8 mouse cellular contexts compared by ENCODE assay signal in the genomic region with DNA sequence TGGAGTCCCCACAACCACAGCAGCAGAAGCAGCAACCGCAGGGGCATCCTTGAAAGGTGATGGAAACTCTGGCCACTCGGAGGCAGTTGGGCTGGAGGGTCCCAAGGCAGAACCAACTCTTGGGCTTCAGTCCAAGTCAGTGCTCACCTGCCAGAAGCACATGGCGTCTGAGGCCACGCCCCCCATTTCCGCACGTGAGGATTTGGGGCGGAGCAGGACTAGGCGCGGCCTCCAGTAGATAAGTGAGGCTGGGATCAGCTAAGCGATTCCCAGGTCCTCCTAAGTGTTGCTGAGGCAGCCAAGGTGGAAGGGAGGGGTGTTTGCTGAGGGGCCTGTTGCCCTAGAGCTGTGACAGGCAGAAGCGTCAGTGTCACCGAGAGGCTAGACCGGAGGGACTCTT. TPM values are rescaled to one million over a fixed set of nuclear protein-coding genes. Genes with fewer than 3 reads are reported as not detected.
DNase-seq lines count a peak whose midpoint lies in the region; ATAC-seq lines count a peak whose summit lies in the region.

No protein-coding gene starts in this region.

- peak overlapping the region; percentile 25 for H3K4me3 ChIP-seq in kidney, embryonic 15.5 days (replicated peaks)
- 0 out of 2 replicates have a peak overlapping the region, but pooled peaks have one; percentile 8 for H3K4me3 ChIP-seq in midbrain, embryonic 15.5 days

- no peak for ATAC-seq in kidney, embryonic 15.5 days (replicated peaks; ENCODE audit: low FRiP score)
- ATAC-seq in inflammation-experienced regulatory T-cells, adult 6 months, result peak; percentile 54
- no peak for ATAC-seq in midbrain, embryonic 15.5 days (replicated peaks)

- H3K27me3 ChIP-seq in kidney, embryonic 15.5 days, result peaks cover 47% of the 10 kb centered on the region
- peaks cover 17% of the 10 kb centered on the region for H3K27me3 ChIP-seq in midbrain, embryonic 15.5 days (replicated peaks)

- H3K27ac ChIP-seq in kidney, embryonic 15.5 days, result no peak overlapping the region
- no peak overlapping the region for H3K27ac ChIP-seq in midbrain, embryonic 15.5 days

- DNase-seq in kidney, postnatal 36 days, result no peak
- DNase-seq in c-Kit-positive CD71-positive TER-119-positive erythroid progenitor cells, embryonic 14.5 days (ENCODE audit: low spot score), result peak; percentile 69
- no peak for DNase-seq in layer of hippocampus, adult 9-11 months
- DNase-seq in urinary bladder, postnatal 14 days (ENCODE audit: low spot score), result no peak
- DNase-seq in cerebellum, postnatal 36 days, result no peak

- H3K4me2 ChIP-seq in kidney, embryonic 15.5 days, result peak overlapping the region; percentile 51
- peak overlapping the region; percentile 38 for H3K4me2 ChIP-seq in midbrain, embryonic 15.5 days

- 1% methylated on average over 13 of the region's 13 CpGs for WGBS in kidney, embryonic 15.5 days
- WGBS in midbrain, embryonic 15.5 days, result 3% methylated on average over 13 of the region's 13 CpGs

- no peaks in the 10 kb centered on the region for H3K9me3 ChIP-seq in kidney, embryonic 15.5 days (replicated peaks)
- H3K9me3 ChIP-seq in midbrain, embryonic 15.5 days, result no peaks in the 10 kb centered on the region

- peaks cover 40% of the 10 kb centered on the region for H3K4me1 ChIP-seq in kidney, embryonic 15.5 days
- peaks cover 33% of the 10 kb centered on the region for H3K4me1 ChIP-seq in midbrain, embryonic 15.5 days

- no peaks in the 10 kb centered on the region for H3K36me3 ChIP-seq in kidney, embryonic 15.5 days
- H3K36me3 ChIP-seq in midbrain, embryonic 15.5 days (replicated peaks), result no peaks in the 10 kb centered on the region

- no peak overlapping the region for H3K9ac ChIP-seq in kidney, embryonic 15.5 days
- H3K9ac ChIP-seq in midbrain, embryonic 15.5 days, result no peak overlapping the region

RNA-seq across cellular contexts. Expression of a gene that starts 0.9 kb away (rescaled TPM):
- polyA plus RNA-seq in kidney, embryonic 15.5 days (2015; fragmentation: Nextera tagmentation; extraction: Ambion mirVana), result 0.76 and 1.0 TPM in 2 replicates
- not detected for polyA plus RNA-seq in inflammation-experienced regulatory T-cells, adult 6 months (2017; shearing (Covaris generic))
- 3.5 and 4.3 TPM in 2 replicates for polyA plus RNA-seq in midbrain, embryonic 15.5 days (2015; fragmentation: Nextera tagmentation; extraction: Ambion mirVana)

RNA-seq across cellular contexts. Expression of a gene that starts 11.2 kb away (rescaled TPM):
- 9.5 and 16.8 TPM in 2 replicates for polyA plus RNA-seq in kidney, embryonic 15.5 days (2015; fragmentation: Nextera tagmentation; extraction: Ambion mirVana)
- polyA plus RNA-seq in inflammation-experienced regulatory T-cells, adult 6 months (2017; shearing (Covaris generic)), result 10 to 100 TPM; 10.2 to 16.5 (median 16.5) TPM
- 8.9 and 10.8 TPM in 2 replicates for polyA plus RNA-seq in midbrain, embryonic 15.5 days (2015; fragmentation: Nextera tagmentation; extraction: Ambion mirVana)

RNA-seq across cellular contexts. Expression of a gene that starts 15.5 kb away (rescaled TPM):
- polyA plus RNA-seq in kidney, embryonic 15.5 days (2015; fragmentation: Nextera tagmentation; extraction: Ambion mirVana), result 157 and 162 TPM in 2 replicates
- polyA plus RNA-seq in inflammation-experienced regulatory T-cells, adult 6 months (2017; shearing (Covaris generic)), result 10 to 100 TPM; 73.5 to 94.3 (median 75.9) TPM
- 109 and 112 TPM in 2 replicates for polyA plus RNA-seq in midbrain, embryonic 15.5 days (2015; fragmentation: Nextera tagmentation; extraction: Ambion mirVana)

RNA-seq across cellular contexts. Expression of a gene that starts 15.9 kb away (rescaled TPM):
- 13.5 and 14.4 TPM in 2 replicates for polyA plus RNA-seq in kidney, embryonic 15.5 days (2015; fragmentation: Nextera tagmentation; extraction: Ambion mirVana)
- 10 to 100 TPM in 1 of 3 experiments, 1 to 10 TPM in 2; 7.7 to 10.0 (median 8.5) TPM for polyA plus RNA-seq in inflammation-experienced regulatory T-cells, adult 6 months (2017; shearing (Covaris generic))
- polyA plus RNA-seq in midbrain, embryonic 15.5 days (2015; fragmentation: Nextera tagmentation; extraction: Ambion mirVana), result 26.4 and 27.0 TPM in 2 replicates

RNA-seq across cellular contexts. Expression of a gene that starts 45.3 kb away (rescaled TPM):
- 16.1 and 16.3 TPM in 2 replicates for polyA plus RNA-seq in kidney, embryonic 15.5 days (2015; fragmentation: Nextera tagmentation; extraction: Ambion mirVana)
- 10 to 100 TPM; 18.3 to 20.6 (median 20.0) TPM for polyA plus RNA-seq in inflammation-experienced regulatory T-cells, adult 6 months (2017; shearing (Covaris generic))
- 21.1 and 21.4 TPM in 2 replicates for polyA plus RNA-seq in midbrain, embryonic 15.5 days (2015; fragmentation: Nextera tagmentation; extraction: Ambion mirVana)
